Mouse (Mus musculus) MEL (cell line): ENCODE measurements at regions not wholly inside any gene's neighbourhood (a gene's known extent, or its start where the extent isn't known, plus 50 kb on each side); places are given as distances from the start of the nearest gene placed in this dataset.

ENCODE experiments used
- DNase-seq: peaks from one replicate; pipeline ENCODE4 v3.0.0; 2011; ENCODE audit warnings: low read depth, low spot score
- H3K27ac ChIP-seq: 2 replicates; pipeline ENCODE4 v1.5.1; 2012; ENCODE audit warnings: low read depth, mild to moderate bottlenecking, control low read depth, low read length, moderate library complexity; ENCODE audit not compliant: control insufficient read depth
- H3K27me3 ChIP-seq, 2 experiments: fragments of 150-350 bp in 1 of 2; sonication (generic) in 1 of 2; 2 replicates each; pipeline ENCODE4 v1.6.1; 2012; ENCODE audit warnings: low read length in 2 of 2, mild to moderate bottlenecking in 2 of 2, improper control_type of control experiment in 1 of 2, moderate library complexity in 1 of 2; ENCODE audit not compliant: insufficient read depth in 2 of 2, control insufficient read depth in 1 of 2
- H3K36me3 ChIP-seq, 2 experiments: 2 replicates each; pipeline ENCODE4 v1.6.1; 2012 to 2014; ENCODE audit warnings: low read length in 2 of 2, improper control_type of control experiment in 1 of 2, inconsistent platforms in 1 of 2, mild to moderate bottlenecking in 1 of 2; ENCODE audit not compliant: insufficient read depth in 2 of 2, control insufficient read depth in 1 of 2
- H3K4me1 ChIP-seq, 2 experiments: fragments of 150-350 bp in 1 of 2; sonication (generic) in 1 of 2; 2 replicates each; pipeline ENCODE4 v1.6.1; 2012; ENCODE audit warnings: low read length in 2 of 2, improper control_type of control experiment in 1 of 2, mild to moderate bottlenecking in 1 of 2; ENCODE audit not compliant: insufficient read depth in 2 of 2, control insufficient read depth in 1 of 2
- H3K4me3 ChIP-seq, 2 experiments: fragments of 150-350 bp in 1 of 2; sonication (generic) in 1 of 2; 2 replicates each; pipeline ENCODE4 v1.5.1; 2012; ENCODE audit warnings: low read depth in 2 of 2, low read length in 2 of 2, mild to moderate bottlenecking in 2 of 2, moderate library complexity in 2 of 2, control low read depth in 1 of 2, improper control_type of control experiment in 1 of 2; ENCODE audit not compliant: control insufficient read depth in 1 of 2, insufficient read depth in 1 of 2
- H3K79me2 ChIP-seq: 2 replicates; pipeline ENCODE4 v1.6.1; 2012; ENCODE audit warnings: mild to moderate bottlenecking, low read length, moderate library complexity; ENCODE audit not compliant: control insufficient read depth, poor library complexity, insufficient read depth
- H3K9ac ChIP-seq: 2 replicates; pipeline ENCODE4 v1.6.1; 2012; ENCODE audit warnings: low read depth, mild to moderate bottlenecking, control low read depth, low read length, moderate library complexity; ENCODE audit not compliant: control insufficient read depth, poor library complexity, severe bottlenecking
- H3K9me3 ChIP-seq: fragments of 150-350 bp; sonication (generic); replicated peaks from 2 replicates; pipeline ENCODE4 v1.6.1; 2012; ENCODE audit warnings: mild to moderate bottlenecking, low read length, improper control_type of control experiment, moderate library complexity; ENCODE audit not compliant: insufficient read depth
- E2F4 ChIP-seq: IDR thresholded peaks from 2 replicates; pipeline ENCODE4 v1.6.1; 2011; ENCODE audit warnings: low read depth, low read length, improper control_type of control experiment, borderline replicate concordance
- EP300 ChIP-seq, 2 experiments: IDR thresholded peaks; 2 replicates each; pipeline ENCODE4 v1.6.1; 2011; ENCODE audit warnings: improper control_type of control experiment in 2 of 2, low read length in 2 of 2, low read depth in 1 of 2, mild to moderate bottlenecking in 1 of 2
- GABPA ChIP-seq: IDR thresholded peaks from 2 replicates; pipeline ENCODE4 v1.6.1; 2012; ENCODE audit warnings: low read depth, mild to moderate bottlenecking, inconsistent platforms, low read length, improper control_type of control experiment, moderate library complexity
- GATA1 ChIP-seq: IDR thresholded peaks from 2 replicates; pipeline ENCODE4 v1.6.1; 2011; ENCODE audit warnings: low read depth, low read length, improper control_type of control experiment
- HCFC1 ChIP-seq: IDR thresholded peaks from 2 replicates; pipeline ENCODE4 v1.6.1; 2012; ENCODE audit warnings: low read depth, mild to moderate bottlenecking, inconsistent platforms, low read length, improper control_type of control experiment, moderate library complexity
- KAT2A ChIP-seq: conservative IDR thresholded peaks from 2 replicates; pipeline ENCODE4 v1.6.1; 2012; ENCODE audit warnings: low read depth, low read length, improper control_type of control experiment, inconsistent platforms
- MAX ChIP-seq: IDR thresholded peaks from 2 replicates; pipeline ENCODE4 v1.6.1; 2011; ENCODE audit warnings: low read length, improper control_type of control experiment
- SMC3 ChIP-seq: IDR thresholded peaks from 2 replicates; pipeline ENCODE4 v1.6.1; 2011; ENCODE audit warnings: low read depth, low read length, improper control_type of control experiment
- TBP ChIP-seq: IDR thresholded peaks from 2 replicates; pipeline ENCODE4 v1.8.0; 2011; ENCODE audit warnings: low read depth, low read length, improper control_type of control experiment
- TCF12 ChIP-seq: IDR thresholded peaks from 2 replicates; pipeline ENCODE4 v1.6.1; 2014; ENCODE audit warnings: low read depth, mild to moderate bottlenecking, inconsistent platforms, low read length, improper control_type of control experiment, moderate library complexity
- UBTF ChIP-seq: IDR thresholded peaks from 2 replicates; pipeline ENCODE4 v1.6.1; 2012; ENCODE audit warnings: low read depth, mild to moderate bottlenecking, inconsistent platforms, low read length, improper control_type of control experiment, moderate library complexity, borderline replicate concordance; ENCODE audit not compliant: insufficient read depth
- ZC3H11A ChIP-seq: IDR thresholded peaks from 2 replicates; pipeline ENCODE4 v1.6.1; 2012; ENCODE audit warnings: low read depth, mild to moderate bottlenecking, inconsistent platforms, low read length, improper control_type of control experiment
- ZKSCAN1 ChIP-seq: IDR thresholded peaks from 2 replicates; pipeline ENCODE4 v1.6.1; 2012; ENCODE audit warnings: low read depth, mild to moderate bottlenecking, inconsistent platforms, low read length, improper control_type of control experiment, moderate library complexity

DNA sequence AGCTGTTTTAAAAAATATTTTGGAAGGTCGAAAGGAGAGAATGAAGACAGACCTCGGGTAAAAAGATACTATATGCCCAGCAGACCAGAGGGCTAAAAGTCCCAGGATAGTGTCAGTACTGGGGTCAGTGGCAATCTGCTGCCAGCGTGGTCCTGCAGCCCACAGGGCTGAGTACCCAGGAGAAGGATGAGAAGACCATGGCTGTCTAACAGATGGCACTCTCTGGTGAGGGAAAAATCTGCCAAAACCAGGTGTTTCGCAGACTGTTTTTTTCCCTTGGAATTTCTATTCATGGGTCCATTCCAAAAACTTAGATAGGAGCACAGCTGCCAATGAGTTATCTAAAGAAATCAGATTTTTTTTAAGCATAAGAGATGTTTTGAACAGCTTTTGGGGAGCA is 202.5 kb upstream of the Tyrp1 start:
- Histone ChIP-seq H3K4me1 (no peaks in the 10 kb centered on the region), H3K9ac (no peak overlapping the region), H3K79me2 (no peaks in the 10 kb centered on the region), H3K27me3 (no peaks in the 10 kb centered on the region), H3K4me3 (no peak overlapping the region), H3K27ac (no peak overlapping the region), H3K9me3 (no peaks in the 10 kb centered on the region)
- DNase-seq, result no peak
- TF ChIP-seq TBP (no peak), GATA1 (no peak), SMC3 (no peak), KAT2A (no peak), HCFC1 (no peak), TCF12 (no peak), GABPA (no peak), UBTF (no peak), ZC3H11A (no peak), MAX (no peak), E2F4 (no peak)
- TF ChIP-seq, all 39 proteins: peak for 0
- no peaks in the 10 kb centered on the region for H3K36me3 ChIP-seq

DNA sequence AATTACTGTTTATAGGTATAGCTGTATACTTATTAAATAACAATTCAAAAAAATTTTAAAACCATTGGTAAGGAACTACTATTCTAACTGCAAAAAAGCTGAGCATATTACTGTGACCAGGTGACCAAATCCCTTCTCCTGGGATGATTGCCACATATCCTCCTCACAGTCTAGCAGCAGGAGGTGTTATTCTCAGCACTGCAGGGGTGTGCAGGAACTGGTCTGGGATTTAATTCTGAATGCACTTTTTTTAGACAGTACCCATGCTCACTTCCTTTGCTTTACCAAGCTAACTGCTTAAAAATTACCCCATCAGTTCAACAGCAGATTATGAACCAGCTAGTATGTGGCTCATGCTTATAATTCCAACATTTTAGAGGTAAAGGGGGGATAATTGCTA is 195.5 kb upstream of the Tyrp1 start:
- H3K27ac ChIP-seq, result no peak overlapping the region

More for the DNA sequence above, 195.5 kb upstream of the Tyrp1 start:
- no peak for TF ChIP-seq ZKSCAN1
- no peak for TF ChIP-seq EP300 (IDR thresholded peaks at IDR 0.05; ENCODE audit: low read depth in 1 of 2, low read length in 2 of 2)
- TF ChIP-seq GATA1, result no peak
- Histone ChIP-seq H3K9ac (no peak overlapping the region), H3K4me3 (no peak overlapping the region), H3K4me1 (no peaks in the 10 kb centered on the region), H3K79me2 (no peaks in the 10 kb centered on the region), H3K9me3 (no peaks in the 10 kb centered on the region), H3K27me3 (no peaks in the 10 kb centered on the region), H3K36me3 (no peaks in the 10 kb centered on the region)
- DNase-seq, result no peak
